Mouse (Mus musculus) bone marrow, adult 2 months (tissue): Measurements from ENCODE around the gene Card19.

Experiments used
- CTCF ChIP-seq: fragments of 200-500 bp; IDR thresholded peaks from 2 replicates; pipeline ENCODE4 v1.5.1; 2011; ENCODE audit warnings: low read length, control low read depth; ENCODE audit not compliant: control insufficient read depth, insufficient read depth
- POLR2A ChIP-seq: fragments of 200-500 bp; IDR thresholded peaks from 2 replicates; pipeline ENCODE4 v1.6.1; 2011; ENCODE audit warnings: low read depth, mild to moderate bottlenecking, control low read depth, low read length, borderline replicate concordance; ENCODE audit not compliant: control insufficient read depth

GRCm38 (mm10) chr13:49220912-49221311 is 5.1 kb upstream of the Card19 start:
- no peak for TF ChIP-seq CTCF
- TF ChIP-seq POLR2A, result no peak
